Comparison of ENCODE assay signal across 18 mouse cellular contexts in the genomic region with DNA sequence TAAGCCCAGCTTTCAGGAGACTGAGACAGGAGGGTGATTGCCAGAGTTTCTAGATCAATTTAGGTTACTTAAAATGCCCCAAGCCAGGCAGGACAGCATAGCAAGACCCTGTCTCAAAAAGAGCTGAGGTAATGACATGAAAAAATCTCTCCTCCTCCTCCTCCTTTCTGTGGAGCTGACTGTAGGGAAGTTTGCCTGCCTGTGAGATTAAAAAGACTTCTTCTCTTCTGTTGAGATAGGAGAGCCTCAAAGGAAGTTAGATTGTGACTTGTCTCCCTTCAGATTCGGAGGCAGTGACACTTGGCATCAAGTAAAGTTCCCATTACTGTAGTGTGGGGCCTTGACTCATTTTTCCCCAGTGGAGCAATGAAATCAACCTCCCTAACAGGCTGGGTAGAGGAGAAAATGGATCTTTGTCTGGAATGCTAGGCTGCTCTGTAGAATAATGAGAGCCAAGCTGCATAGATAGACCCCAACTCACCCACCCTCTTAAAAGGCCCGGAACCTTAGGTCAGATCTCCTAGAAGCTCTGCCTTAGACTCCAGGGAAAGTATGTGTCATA. TPM values are rescaled to one million over a fixed set of nuclear protein-coding genes. Genes with fewer than 3 reads are reported as not detected.
DNase-seq lines count a peak whose midpoint lies in the region; ATAC-seq and TF ChIP-seq lines count a peak whose summit lies in the region.
"Had no signal": no experiment of that assay in that cellular context is flagged by ENCODE, and none has a peak within 500 bp of the region (broad histone marks: within the 10 kb centered on the region; RNA-seq: fewer than 3 reads in every experiment).

No protein-coding gene starts in this region.

- 0 out of 2 replicates have a peak overlapping the region, but pooled peaks have one; percentile 6 for H3K4me2 ChIP-seq in kidney, postnatal 0 days (ENCODE audit: low read length)
- peak overlapping the region; percentile 71 for H3K4me2 ChIP-seq in liver, embryonic 16.5 days (ENCODE audit: low read depth, low read length)
- H3K4me2 ChIP-seq: hindbrain, embryonic 13.5 days had no signal

- ATAC-seq in erythroblast, adult 5-6 weeks (replicated peaks; ENCODE audit: low FRiP score, poor library complexity, severe bottlenecking), result no peak
- ATAC-seq in kidney, postnatal 0 days (replicated peaks; ENCODE audit: low FRiP score, low read depth), result no peak
- no peak for ATAC-seq in liver, embryonic 16.5 days (ENCODE audit: low read depth)

- H3K27me3 ChIP-seq in erythroblast, embryonic 14.5 days (ENCODE audit: control insufficient read depth), result no peaks in the 10 kb centered on the region
- no peaks in the 10 kb centered on the region for H3K27me3 ChIP-seq in kidney, postnatal 0 days (ENCODE audit: insufficient read depth, low read length)
- no peaks in the 10 kb centered on the region for H3K27me3 ChIP-seq in liver, embryonic 16.5 days (ENCODE audit: control insufficient read depth, insufficient read depth, low read depth, low read length)
- H3K27me3 ChIP-seq: hindbrain, embryonic 13.5 days; kidney, embryonic 15.5 days had no signal

- no peak for TF ChIP-seq CTCF in kidney, postnatal 0 days (IDR thresholded peaks at IDR 0.05; ENCODE audit: low read depth)

- H3K27ac ChIP-seq in kidney, postnatal 0 days, result no peak overlapping the region
- H3K27ac ChIP-seq in brown adipose tissue, adult 24 weeks (replicated peaks; ENCODE audit: low read depth, low read length), result peak overlapping the region; percentile 51
- peak overlapping the region; percentile 78 for H3K27ac ChIP-seq in liver, embryonic 16.5 days (ENCODE audit: low read length)
- H3K27ac ChIP-seq: hindbrain, embryonic 13.5 days had no signal

- peak overlapping the region; percentile 93 for H3K4me3 ChIP-seq in erythroblast, embryonic 14.5 days (replicated peaks)
- H3K4me3 ChIP-seq in kidney, postnatal 0 days (replicated peaks; ENCODE audit: low read depth, low read length), result no peak overlapping the region
- H3K4me3 ChIP-seq in brown adipose tissue, adult 24 weeks (ENCODE audit: insufficient read depth, low read depth, low read length), result no peak overlapping the region
- peak overlapping the region; percentile 88 for H3K4me3 ChIP-seq in liver, embryonic 16.5 days (ENCODE audit: low read depth, low read length)
- H3K4me3 ChIP-seq: hindbrain, embryonic 13.5 days; kidney, embryonic 15.5 days had no signal

- H3K36me3 ChIP-seq in erythroblast, embryonic 14.5 days (ENCODE audit: control insufficient read depth), result peaks cover 71% of the 10 kb centered on the region
- H3K36me3 ChIP-seq in kidney, postnatal 0 days (ENCODE audit: insufficient read depth, low read length), result 0 out of 2 replicates have a peak, but pooled peaks cover 2% of the 10 kb centered on the region
- H3K36me3 ChIP-seq in liver, embryonic 16.5 days (ENCODE audit: control insufficient read depth, insufficient read depth), result peaks cover 11% of the 10 kb centered on the region

- WGBS in kidney, postnatal 0 days, result 64% methylated on average over 2 of the region's 2 CpGs
- 48% methylated on average over 2 of the region's 2 CpGs for WGBS in liver, embryonic 16.5 days (ENCODE audit: insufficient replicate concordance)

- peaks cover 85% of the 10 kb centered on the region for H3K4me1 ChIP-seq in erythroblast, embryonic 14.5 days (ENCODE audit: control insufficient read depth)
- H3K4me1 ChIP-seq in kidney, postnatal 0 days (replicated peaks; ENCODE audit: insufficient read depth, low read length), result peaks cover 35% of the 10 kb centered on the region
- H3K4me1 ChIP-seq in brown adipose tissue, adult 24 weeks (ENCODE audit: control insufficient read depth, insufficient read depth, insufficient read length, low read length), result peaks cover 38% of the 10 kb centered on the region
- peaks cover 77% of the 10 kb centered on the region for H3K4me1 ChIP-seq in liver, embryonic 16.5 days (ENCODE audit: control insufficient read depth, low read depth, low read length)

- H3K9me3 ChIP-seq in erythroblast, embryonic 14.5 days (ENCODE audit: control insufficient read depth, low read length), result no peaks in the 10 kb centered on the region
- H3K9me3 ChIP-seq in kidney, postnatal 0 days (replicated peaks; ENCODE audit: low read length), result no peaks in the 10 kb centered on the region
- no peaks in the 10 kb centered on the region for H3K9me3 ChIP-seq in liver, embryonic 16.5 days (replicated peaks; ENCODE audit: control insufficient read depth, low read length)
- H3K9me3 ChIP-seq: hindbrain, embryonic 13.5 days; kidney, embryonic 15.5 days had no signal

- DNase-seq in kidney, postnatal 0 days (ENCODE audit: low spot score), result no peak
- no peak for DNase-seq in kidney, adult 11 months
- no peak for DNase-seq in cerebellum, adult 11 months
- DNase-seq in layer of hippocampus, adult 9-10 months (ENCODE audit: low spot score), result no peak
- DNase-seq: B cell, adult 2 months; cerebellum, adult 8-10 months; layer of hippocampus, postnatal 36 days had no signal

- H3K9ac ChIP-seq in kidney, postnatal 0 days (ENCODE audit: low read depth, low read length), result no peak overlapping the region
- H3K9ac ChIP-seq in liver, embryonic 16.5 days (ENCODE audit: low read depth, low read length), result peak overlapping the region; percentile 4
- H3K9ac ChIP-seq: kidney, embryonic 15.5 days had no signal

RNA-seq across cellular contexts. Expression of a gene that starts 3.3 kb away (rescaled TPM):
- polyA plus RNA-seq in erythroblast, embryonic 14.5 days (2012), result 58.2 and 72.8 TPM in 2 replicates
- total RNA-seq in erythroblast, adult 5-6 weeks (2015; ENCODE audit: low replicate concordance), result 432 and 436 TPM in 2 replicates
- 440 and 446 TPM in 2 replicates for total RNA-seq in erythroblast, adult 5-6 weeks (2017; ENCODE audit: low replicate concordance)
- polyA plus RNA-seq in kidney, postnatal 0 days (2015; fragmentation: Nextera tagmentation; extraction: Ambion mirVana), result 94.4 and 95.6 TPM in 2 replicates
- 94.9 and 119 TPM in 2 replicates for polyA plus RNA-seq in brown adipose tissue, adult 24 weeks (2012; ENCODE audit: insufficient read depth, insufficient read length, missing spikeins)
- 163 and 174 TPM in 2 replicates for polyA plus RNA-seq in liver, embryonic 16.5 days (2015; fragmentation: Nextera tagmentation; extraction: Ambion mirVana)

RNA-seq across cellular contexts. Expression of a gene that starts 13.1 kb away (rescaled TPM):
- 3.2 and 3.7 TPM in 2 replicates for polyA plus RNA-seq in erythroblast, embryonic 14.5 days (2012)
- 31.8 and 39.6 TPM in 2 replicates for total RNA-seq in erythroblast, adult 5-6 weeks (2015; ENCODE audit: low replicate concordance)
- 26.8 and 53.9 TPM in 2 replicates for total RNA-seq in erythroblast, adult 5-6 weeks (2017; ENCODE audit: low replicate concordance)
- 16.1 and 22.7 TPM in 2 replicates for polyA plus RNA-seq in kidney, postnatal 0 days (2015; fragmentation: Nextera tagmentation; extraction: Ambion mirVana)
- polyA plus RNA-seq in brown adipose tissue, adult 24 weeks (2012; ENCODE audit: insufficient read depth, insufficient read length, missing spikeins), result 21.2 and 26.5 TPM in 2 replicates
- polyA plus RNA-seq in liver, embryonic 16.5 days (2015; fragmentation: Nextera tagmentation; extraction: Ambion mirVana), result 18.3 and 19.2 TPM in 2 replicates

RNA-seq across cellular contexts. Expression of a gene that starts 32.8 kb away (rescaled TPM):
- polyA plus RNA-seq in erythroblast, embryonic 14.5 days (2012), result 0.02 TPM in 1 of 2 replicates, not detected in the other
- total RNA-seq in erythroblast, adult 5-6 weeks (2015; ENCODE audit: low replicate concordance), result not detected in 2 replicates
- not detected in 2 replicates for total RNA-seq in erythroblast, adult 5-6 weeks (2017; ENCODE audit: low replicate concordance)
- not detected in 2 replicates for polyA plus RNA-seq in kidney, postnatal 0 days (2015; fragmentation: Nextera tagmentation; extraction: Ambion mirVana)
- not detected in 2 replicates for polyA plus RNA-seq in brown adipose tissue, adult 24 weeks (2012; ENCODE audit: insufficient read depth, insufficient read length, missing spikeins)
- not detected in 2 replicates for polyA plus RNA-seq in liver, embryonic 16.5 days (2015; fragmentation: Nextera tagmentation; extraction: Ambion mirVana)
- total RNA-seq: adrenal gland, adult 18-20 months; layer of hippocampus, postnatal 36 days; midbrain, postnatal 0 days had no signal
- polyA plus RNA-seq: hindbrain, embryonic 13.5 days; kidney, embryonic 15.5 days; lung, embryonic 16.5 days; midbrain, postnatal 0 days; spleen, adult 2 months; thymus, postnatal 0 days had no signal

RNA-seq across cellular contexts. Expression of a gene that starts 36.8 kb away (rescaled TPM):
- polyA plus RNA-seq in erythroblast, embryonic 14.5 days (2012), result 0.63 and 1.1 TPM in 2 replicates
- total RNA-seq in erythroblast, adult 5-6 weeks (2015; ENCODE audit: low replicate concordance), result 226 and 242 TPM in 2 replicates
- total RNA-seq in erythroblast, adult 5-6 weeks (2017; ENCODE audit: low replicate concordance), result 369 and 410 TPM in 2 replicates
- polyA plus RNA-seq in kidney, postnatal 0 days (2015; fragmentation: Nextera tagmentation; extraction: Ambion mirVana), result 17.8 and 21.2 TPM in 2 replicates
- 7.0 and 9.9 TPM in 2 replicates for polyA plus RNA-seq in brown adipose tissue, adult 24 weeks (2012; ENCODE audit: insufficient read depth, insufficient read length, missing spikeins)
- 33.5 and 34.9 TPM in 2 replicates for polyA plus RNA-seq in liver, embryonic 16.5 days (2015; fragmentation: Nextera tagmentation; extraction: Ambion mirVana)

RNA-seq across cellular contexts. Expression of a gene that starts 56.7 kb away (rescaled TPM):
- 2.8 and 2.9 TPM in 2 replicates for polyA plus RNA-seq in erythroblast, embryonic 14.5 days (2012)
- 38.2 and 40.5 TPM in 2 replicates for total RNA-seq in erythroblast, adult 5-6 weeks (2015; ENCODE audit: low replicate concordance)
- 54.1 and 54.4 TPM in 2 replicates for total RNA-seq in erythroblast, adult 5-6 weeks (2017; ENCODE audit: low replicate concordance)
- polyA plus RNA-seq in kidney, postnatal 0 days (2015; fragmentation: Nextera tagmentation; extraction: Ambion mirVana), result 56.7 and 65.7 TPM in 2 replicates
- polyA plus RNA-seq in brown adipose tissue, adult 24 weeks (2012; ENCODE audit: insufficient read depth, insufficient read length, missing spikeins), result 20.2 and 20.8 TPM in 2 replicates
- 48.7 and 51.6 TPM in 2 replicates for polyA plus RNA-seq in liver, embryonic 16.5 days (2015; fragmentation: Nextera tagmentation; extraction: Ambion mirVana)

Comparison
In these comparisons a context has a peak if more than half of its experiments do, and no peak if none do; other contexts are left out.
1. H3K4me3 ChIP-seq: peak in erythroblast, embryonic 14.5 days (single experiment) and liver, embryonic 16.5 days (single experiment); none in kidney, postnatal 0 days (single experiment) and brown adipose tissue, adult 24 weeks (single experiment).